Mouse (Mus musculus) stomach, embryonic 15.5 days (tissue): Measurements from ENCODE around the gene Gtpbp10. TPM values are rescaled to one million over a fixed set of nuclear protein-coding genes. Genes with fewer than 3 reads are reported as not detected.

Experiments
- ATAC-seq: fragments of 200-750 bp; cut with Nextera tagmentation; 2 replicates; pipeline ENCODE4 v1.8.0; 2017; ENCODE audit warnings: low read depth, moderate number of reproducible peaks, moderate TSS enrichment; ENCODE audit not compliant: insufficient read depth, low FRiP score
- H3K27ac ChIP-seq: fragments of 300-500 bp; sonication (generic); 2 replicates; pipeline ENCODE4 v1.5.1; 2015; ENCODE audit warnings: mild to moderate bottlenecking, inconsistent platforms
- H3K27me3 ChIP-seq: fragments of 300-500 bp; sonication (generic); replicated peaks from 2 replicates; pipeline ENCODE4 v1.6.1; 2015; ENCODE audit warnings: inconsistent platforms
- H3K36me3 ChIP-seq: fragments of 300-500 bp; sonication (generic); 2 replicates; pipeline ENCODE4 v1.6.1; 2015; ENCODE audit warnings: inconsistent platforms
- H3K4me1 ChIP-seq: fragments of 300-500 bp; sonication (generic); 2 replicates; pipeline ENCODE4 v1.6.1; 2015; ENCODE audit warnings: inconsistent platforms
- H3K4me2 ChIP-seq: fragments of 300-500 bp; sonication (generic); 2 replicates; pipeline ENCODE4 v1.6.1; 2015; ENCODE audit warnings: mild to moderate bottlenecking, inconsistent platforms
- H3K4me3 ChIP-seq: fragments of 300-500 bp; sonication (generic); replicated peaks from 2 replicates; pipeline ENCODE4 v1.5.1; 2015; ENCODE audit warnings: inconsistent platforms
- H3K9ac ChIP-seq: fragments of 300-500 bp; sonication (generic); 2 replicates; pipeline ENCODE4 v1.6.1; 2015; ENCODE audit warnings: inconsistent platforms
- H3K9me3 ChIP-seq: fragments of 300-500 bp; sonication (generic); 2 replicates; pipeline ENCODE4 v1.6.1; 2016; ENCODE audit warnings: inconsistent platforms
- WGBS: fragments of 180-500 bp; shearing (Covaris S2); methylation state at CpG from one replicate; pipeline ENCODE4 v1.1.7; 2015; 5-methylcytosine and 5-hydroxymethylcytosine counted together
- polyA plus RNA-seq: library from polyadenylated mRNA; unstranded; fragments of >200 nt; fragmentation: Nextera tagmentation; extraction: Ambion mirVana; gene quantifications from 2 replicates; pipeline ENCODE4 v1.2.1, GENCODE M21; 2015

Gtpbp10 gene
- polyA plus RNA-seq, 1 experiment from 2014 or later, result 23.0 TPM

- H3K9ac ChIP-seq, result no peak overlapping the region
- no peaks in the 10 kb centered on the region for H3K27me3 ChIP-seq
- H3K27ac ChIP-seq, result no peak overlapping the region
- H3K4me2 ChIP-seq, result no peak overlapping the region
- no peak overlapping the region for H3K4me3 ChIP-seq
- H3K9me3 ChIP-seq, result no peaks in the 10 kb centered on the region
- H3K4me1 ChIP-seq, result peaks cover 4% of the 10 kb centered on the region; the same call in 1 of the 2 replicates
- WGBS, result 81% methylated on average over 5 of the region's 5 CpGs
- no peaks in the 10 kb centered on the region for H3K36me3 ChIP-seq
- ATAC-seq, result no peak
Measured at GRCm38 (mm10) chr5:5515411-5515810, 43.9 kb downstream of the Gtpbp10 start.

GRCm38 (mm10) chr5:5514196-5515076 is 44.9 kb downstream of the Gtpbp10 start, which contains the start of gene Cldn12:
Cldn12 (minus strand) TSS chr5:5514958.
- under 1% methylated on average over 78 of the region's 79 CpGs for WGBS
- H3K4me1 ChIP-seq, result peaks cover 4% of the 10 kb centered on the region; the same call in 1 of the 2 replicates
- peak; percentile 97 for ATAC-seq

GRCm38 (mm10) chr5:5511401-5511800 is 47.9 kb downstream of the Gtpbp10 start:
- 85% methylated on average over 3 of the region's 3 CpGs for WGBS

More at GRCm38 (mm10) chr5:5514196-5515076, 44.9 kb downstream of the Gtpbp10 start, which contains the start of gene Cldn12:
- H3K4me2 ChIP-seq, result peak within 1 kb of the TSS; percentile 74
- peak within 1 kb of the TSS; percentile 76 for H3K4me3 ChIP-seq
- H3K27ac ChIP-seq, result peak within 1 kb of the TSS; percentile 90
- peak within 1 kb of the TSS; percentile 52 for H3K9ac ChIP-seq
- H3K27me3 ChIP-seq, result no peaks in the 10 kb centered on the region
- H3K9me3 ChIP-seq, result no peaks in the 10 kb centered on the region
- no peaks in the 10 kb centered on the region for H3K36me3 ChIP-seq

GRCm38 (mm10) chr5:5510989-5511388 is 48.3 kb downstream of the Gtpbp10 start:
- no peak for ATAC-seq
- H3K9me3 ChIP-seq, result no peaks in the 10 kb centered on the region
- H3K4me3 ChIP-seq, result no peak overlapping the region
- no peaks in the 10 kb centered on the region for H3K27me3 ChIP-seq
- H3K4me2 ChIP-seq, result no peak overlapping the region
- H3K4me1 ChIP-seq, result peaks cover 4% of the 10 kb centered on the region; the same call in 1 of the 2 replicates
- no peak overlapping the region for H3K27ac ChIP-seq
- no peak overlapping the region for H3K9ac ChIP-seq
- H3K36me3 ChIP-seq, result 0 out of 2 replicates have a peak, but pooled peaks cover 4% of the 10 kb centered on the region
- WGBS, result 85% methylated on average over 5 of the region's 5 CpGs

More at GRCm38 (mm10) chr5:5511401-5511800, 47.9 kb downstream of the Gtpbp10 start:
- Histone ChIP-seq H3K27ac (no peak overlapping the region), H3K9ac (no peak overlapping the region), H3K36me3 (0 out of 2 replicates have a peak, but pooled peaks cover 4% of the 10 kb centered on the region), H3K4me1 (peaks cover 4% of the 10 kb centered on the region; the same call in 1 of the 2 replicates), H3K9me3 (no peaks in the 10 kb centered on the region), H3K4me2 (no peak overlapping the region), H3K27me3 (no peaks in the 10 kb centered on the region), H3K4me3 (no peak overlapping the region)
- ATAC-seq, result no peak

GRCm38 (mm10) chr5:5510304-5510887 is 48.9 kb downstream of the Gtpbp10 start:
- H3K4me1 ChIP-seq, result peaks cover 4% of the 10 kb centered on the region; the same call in 1 of the 2 replicates
- no peak overlapping the region for H3K4me2 ChIP-seq
- no peaks in the 10 kb centered on the region for H3K9me3 ChIP-seq
- no peak overlapping the region for H3K4me3 ChIP-seq
- H3K27ac ChIP-seq, result no peak overlapping the region
- 80% methylated on average over 10 of the region's 10 CpGs for WGBS
- ATAC-seq, result no peak
- H3K9ac ChIP-seq, result no peak overlapping the region
- H3K27me3 ChIP-seq, result no peaks in the 10 kb centered on the region
- 0 out of 2 replicates have a peak, but pooled peaks cover 4% of the 10 kb centered on the region for H3K36me3 ChIP-seq

GRCm38 (mm10) chr5:5508231-5508630 is 51.1 kb downstream of the Gtpbp10 start:
- no peak overlapping the region for H3K4me3 ChIP-seq
- ATAC-seq, result no peak
- H3K4me2 ChIP-seq, result no peak overlapping the region
- 0 out of 2 replicates have a peak, but pooled peaks cover 4% of the 10 kb centered on the region for H3K36me3 ChIP-seq
- H3K9me3 ChIP-seq, result no peaks in the 10 kb centered on the region
- 89% methylated on average over 10 of the region's 10 CpGs for WGBS
- H3K4me1 ChIP-seq, result no peaks in the 10 kb centered on the region
- no peaks in the 10 kb centered on the region for H3K27me3 ChIP-seq
- no peak overlapping the region for H3K27ac ChIP-seq
- H3K9ac ChIP-seq, result no peak overlapping the region

- H3K4me2 ChIP-seq, result no peak overlapping the region
- no peaks in the 10 kb centered on the region for H3K9me3 ChIP-seq
- no peaks in the 10 kb centered on the region for H3K4me1 ChIP-seq
- no peak overlapping the region for H3K27ac ChIP-seq
- H3K9ac ChIP-seq, result no peak overlapping the region
- H3K4me3 ChIP-seq, result no peak overlapping the region
- 56% methylated on average over 20 of the region's 20 CpGs for WGBS
- ATAC-seq, result no peak
- H3K36me3 ChIP-seq, result 0 out of 2 replicates have a peak, but pooled peaks cover 4% of the 10 kb centered on the region
- H3K27me3 ChIP-seq, result no peaks in the 10 kb centered on the region
Measured at GRCm38 (mm10) chr5:5507701-5508225, 51.6 kb downstream of the Gtpbp10 start.

GRCm38 (mm10) chr5:5504456-5504855 is 54.9 kb downstream of the Gtpbp10 start:
- Histone ChIP-seq H3K27me3 (no peaks in the 10 kb centered on the region), H3K4me1 (no peaks in the 10 kb centered on the region), H3K9ac (no peak overlapping the region), H3K9me3 (no peaks in the 10 kb centered on the region), H3K27ac (no peak overlapping the region), H3K36me3 (0 out of 2 replicates have a peak, but pooled peaks cover 4% of the 10 kb centered on the region), H3K4me3 (no peak overlapping the region), H3K4me2 (no peak overlapping the region)
- ATAC-seq, result no peak
- WGBS, result 85% methylated on average over 13 of the region's 13 CpGs

- no peak for ATAC-seq
Measured at GRCm38 (mm10) chr5:5503381-5503780, 56.0 kb downstream of the Gtpbp10 start.

GRCm38 (mm10) chr5:5501583-5501982 is 57.8 kb downstream of the Gtpbp10 start:
- Histone ChIP-seq H3K4me2 (no peak overlapping the region), H3K4me1 (no peaks in the 10 kb centered on the region), H3K36me3 (0 out of 2 replicates have a peak, but pooled peaks cover under 1% of the 10 kb centered on the region), H3K9ac (no peak overlapping the region), H3K9me3 (no peaks in the 10 kb centered on the region), H3K27ac (no peak overlapping the region), H3K27me3 (no peaks in the 10 kb centered on the region), H3K4me3 (no peak overlapping the region)
- ATAC-seq, result no peak
- 73% methylated on average over 2 of the region's 2 CpGs for WGBS

More at GRCm38 (mm10) chr5:5503381-5503780, 56.0 kb downstream of the Gtpbp10 start:
- no peaks in the 10 kb centered on the region for H3K4me1 ChIP-seq
- H3K9ac ChIP-seq, result no peak overlapping the region
- H3K36me3 ChIP-seq, result 0 out of 2 replicates have a peak, but pooled peaks cover 4% of the 10 kb centered on the region
- no peak overlapping the region for H3K4me2 ChIP-seq
- H3K4me3 ChIP-seq, result no peak overlapping the region
- WGBS, result 74% methylated on average over 4 of the region's 4 CpGs
- no peak overlapping the region for H3K27ac ChIP-seq
- no peaks in the 10 kb centered on the region for H3K9me3 ChIP-seq
- no peaks in the 10 kb centered on the region for H3K27me3 ChIP-seq

GRCm38 (mm10) chr5:5496393-5496792 is 62.9 kb downstream of the Gtpbp10 start:
- no peaks in the 10 kb centered on the region for H3K36me3 ChIP-seq
- no peaks in the 10 kb centered on the region for H3K27me3 ChIP-seq
- ATAC-seq, result no peak
- H3K4me2 ChIP-seq, result no peak overlapping the region
- no peaks in the 10 kb centered on the region for H3K9me3 ChIP-seq
- H3K4me1 ChIP-seq, result no peaks in the 10 kb centered on the region
- no peak overlapping the region for H3K4me3 ChIP-seq
- no peak overlapping the region for H3K27ac ChIP-seq
- no peak overlapping the region for H3K9ac ChIP-seq
- 50% methylated on average over 3 of the region's 3 CpGs for WGBS
